Mouse (Mus musculus): ENCODE results near the gene Ctsl. TPM values are rescaled to one million over a fixed set of nuclear protein-coding genes. Genes with fewer than 3 reads are reported as not detected.

Ctsl gene
- polyA plus RNA-seq, 1 experiment from 2014 or later: 477 TPM

GRCm38 (mm10) chr13:64365326-64365725 lies 5.4 kb downstream of the Ctsl start:
- Histone ChIP-seq H3K9me3 (replicated peaks; ENCODE audit: control insufficient read depth, low read length) (no peaks in the 10 kb centered on the region), H3K4me3 (ENCODE audit: low read length) (no peak overlapping the region), H3K9ac (ENCODE audit: low read length) (no peak overlapping the region), H3K36me3 (ENCODE audit: control insufficient read depth, insufficient read depth) (peaks cover 45% of the 10 kb centered on the region), H3K4me2 (ENCODE audit: low read depth, low read length) (no peak overlapping the region), H3K4me1 (ENCODE audit: control insufficient read depth, insufficient read depth, low read length) (peaks cover 8% of the 10 kb centered on the region), H3K27me3 (ENCODE audit: control insufficient read depth, insufficient read depth, low read length) (no peaks in the 10 kb centered on the region), H3K27ac (ENCODE audit: low read length) (no peak overlapping the region)
- ATAC-seq (replicated peaks; ENCODE audit: extremely low read depth, insufficient read depth, low FRiP score): no peak

GRCm38 (mm10) chr13:64364258-64364657 lies 6.4 kb downstream of the Ctsl start:
- H3K9me3 ChIP-seq (replicated peaks; ENCODE audit: control insufficient read depth, low read length): no peaks in the 10 kb centered on the region
- peaks cover 8% of the 10 kb centered on the region for H3K4me1 ChIP-seq (ENCODE audit: control insufficient read depth, insufficient read depth, low read length)
- no peak overlapping the region for H3K9ac ChIP-seq (ENCODE audit: low read length)
- H3K4me3 ChIP-seq (ENCODE audit: low read length): no peak overlapping the region
- WGBS: 59% methylated on average over 2 of the region's 2 CpGs
- H3K27ac ChIP-seq (ENCODE audit: low read length): no peak overlapping the region
- H3K27me3 ChIP-seq (ENCODE audit: control insufficient read depth, insufficient read depth, low read length): no peaks in the 10 kb centered on the region
- H3K36me3 ChIP-seq (ENCODE audit: control insufficient read depth, insufficient read depth): peaks cover 45% of the 10 kb centered on the region
- ATAC-seq (replicated peaks; ENCODE audit: extremely low read depth, insufficient read depth, low FRiP score): 0 out of 2 replicates have a peak, but pooled peaks have one; percentile 34
- H3K4me2 ChIP-seq (ENCODE audit: low read depth, low read length): no peak overlapping the region

- Histone ChIP-seq H3K27me3 (ENCODE audit: control insufficient read depth, insufficient read depth, low read length) (no peaks in the 10 kb centered on the region), H3K36me3 (ENCODE audit: control insufficient read depth, insufficient read depth) (peaks cover 35% of the 10 kb centered on the region), H3K9ac (ENCODE audit: low read length) (no peak overlapping the region), H3K4me2 (ENCODE audit: low read depth, low read length) (no peak overlapping the region), H3K27ac (ENCODE audit: low read length) (no peak overlapping the region), H3K4me3 (ENCODE audit: low read length) (no peak overlapping the region), H3K9me3 (replicated peaks; ENCODE audit: control insufficient read depth, low read length) (no peaks in the 10 kb centered on the region), H3K4me1 (ENCODE audit: control insufficient read depth, insufficient read depth, low read length) (no peaks in the 10 kb centered on the region)
- ATAC-seq (replicated peaks; ENCODE audit: extremely low read depth, insufficient read depth, low FRiP score): no peak
- 81% methylated on average over 6 of the region's 6 CpGs for whole genome bisulfite sequencing
Measured at GRCm38 (mm10) chr13:64362139-64362538, 8.6 kb downstream of the Ctsl start.

- ATAC-seq (replicated peaks; ENCODE audit: extremely low read depth, insufficient read depth, low FRiP score): no peak
- no peaks in the 10 kb centered on the region for H3K27me3 ChIP-seq (ENCODE audit: control insufficient read depth, insufficient read depth, low read length)
- H3K4me2 ChIP-seq (ENCODE audit: low read depth, low read length): no peak overlapping the region
- WGBS: 87% methylated on average over 3 of the region's 3 CpGs
- no peak overlapping the region for H3K27ac ChIP-seq (ENCODE audit: low read length)
- no peaks in the 10 kb centered on the region for H3K4me1 ChIP-seq (ENCODE audit: control insufficient read depth, insufficient read depth, low read length)
- H3K9me3 ChIP-seq (replicated peaks; ENCODE audit: control insufficient read depth, low read length): no peaks in the 10 kb centered on the region
- no peak overlapping the region for H3K4me3 ChIP-seq (ENCODE audit: low read length)
- H3K9ac ChIP-seq (ENCODE audit: low read length): no peak overlapping the region
- H3K36me3 ChIP-seq (ENCODE audit: control insufficient read depth, insufficient read depth): peaks cover 24% of the 10 kb centered on the region
Measured at GRCm38 (mm10) chr13:64361020-64361419, 9.7 kb downstream of the Ctsl start.

DNA sequence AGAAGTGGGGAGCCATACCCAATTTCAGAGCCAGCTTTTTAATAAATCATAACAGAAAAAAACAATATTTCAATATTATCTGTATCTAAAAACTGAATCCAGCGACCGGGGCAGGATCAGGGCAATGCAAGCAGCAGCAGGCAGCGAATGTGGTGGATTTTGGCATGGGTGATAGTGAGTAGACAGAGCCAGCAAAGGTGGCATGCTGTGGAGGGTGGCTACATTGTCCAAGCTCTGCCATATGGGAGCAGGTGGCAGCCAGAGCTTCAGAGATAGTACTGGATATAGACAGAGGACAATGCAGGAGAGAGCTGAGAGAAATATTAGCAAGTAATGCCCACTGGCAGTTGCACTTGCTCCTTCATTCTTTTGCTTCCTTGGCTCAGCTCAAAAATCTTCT lies 11.0 kb downstream of the Ctsl start:
- Histone ChIP-seq H3K9me3 (replicated peaks; ENCODE audit: control insufficient read depth, low read length) (no peaks in the 10 kb centered on the region), H3K27ac (ENCODE audit: low read length) (no peak overlapping the region), H3K4me3 (ENCODE audit: low read length) (no peak overlapping the region), H3K9ac (ENCODE audit: low read length) (no peak overlapping the region), H3K36me3 (ENCODE audit: control insufficient read depth, insufficient read depth) (peaks cover 17% of the 10 kb centered on the region), H3K27me3 (ENCODE audit: control insufficient read depth, insufficient read depth, low read length) (no peaks in the 10 kb centered on the region), H3K4me1 (ENCODE audit: control insufficient read depth, insufficient read depth, low read length) (no peaks in the 10 kb centered on the region), H3K4me2 (ENCODE audit: low read depth, low read length) (no peak overlapping the region)
- no peak for ATAC-seq (replicated peaks; ENCODE audit: extremely low read depth, insufficient read depth, low FRiP score)
- WGBS: 83% methylated on average over 3 of the region's 3 CpGs

DNA sequence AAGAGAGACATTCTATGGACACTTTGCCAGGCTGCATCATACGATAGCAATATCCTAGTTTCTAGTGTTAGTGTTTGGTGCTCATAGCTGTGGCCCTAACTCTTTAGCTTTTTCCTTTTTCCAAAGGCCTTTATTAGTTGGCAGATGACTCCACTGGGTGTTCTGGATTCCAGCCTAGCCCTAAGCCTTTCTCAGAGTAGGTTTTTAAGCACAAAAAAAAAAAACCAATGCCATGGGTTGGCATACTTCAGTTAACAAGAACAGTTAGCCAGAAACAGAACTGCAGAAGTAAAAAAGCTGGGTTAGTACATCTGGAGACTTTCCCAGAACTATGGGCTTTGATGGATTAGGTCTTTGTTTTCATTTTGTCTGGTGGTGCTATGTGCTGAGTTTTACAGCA lies 12.2 kb downstream of the Ctsl start:
- Histone ChIP-seq H3K36me3 (ENCODE audit: control insufficient read depth, insufficient read depth) (peaks cover 8% of the 10 kb centered on the region), H3K9ac (ENCODE audit: low read length) (no peak overlapping the region), H3K4me3 (ENCODE audit: low read length) (no peak overlapping the region), H3K4me1 (ENCODE audit: control insufficient read depth, insufficient read depth, low read length) (no peaks in the 10 kb centered on the region), H3K27me3 (ENCODE audit: control insufficient read depth, insufficient read depth, low read length) (no peaks in the 10 kb centered on the region), H3K4me2 (ENCODE audit: low read depth, low read length) (no peak overlapping the region), H3K9me3 (replicated peaks; ENCODE audit: control insufficient read depth, low read length) (no peaks in the 10 kb centered on the region), H3K27ac (ENCODE audit: low read length) (no peak overlapping the region)
- WGBS: 74% methylated on average over 1 of the region's 1 CpGs
- ATAC-seq (replicated peaks; ENCODE audit: extremely low read depth, insufficient read depth, low FRiP score): no peak

- Histone ChIP-seq H3K4me1 (ENCODE audit: control insufficient read depth, insufficient read depth, low read length) (no peaks in the 10 kb centered on the region), H3K27ac (ENCODE audit: low read length) (no peak overlapping the region), H3K9ac (ENCODE audit: low read length) (no peak overlapping the region), H3K36me3 (ENCODE audit: control insufficient read depth, insufficient read depth) (peaks cover under 1% of the 10 kb centered on the region), H3K27me3 (ENCODE audit: control insufficient read depth, insufficient read depth, low read length) (no peaks in the 10 kb centered on the region), H3K9me3 (replicated peaks; ENCODE audit: control insufficient read depth, low read length) (no peaks in the 10 kb centered on the region), H3K4me3 (ENCODE audit: low read length) (no peak overlapping the region), H3K4me2 (ENCODE audit: low read depth, low read length) (no peak overlapping the region)
- 57% methylated on average over 5 of the region's 5 CpGs for WGBS
- no peak for ATAC-seq (replicated peaks; ENCODE audit: extremely low read depth, insufficient read depth, low FRiP score)
Measured at GRCm38 (mm10) chr13:64357389-64357788, 13.3 kb downstream of the Ctsl start.

DNA sequence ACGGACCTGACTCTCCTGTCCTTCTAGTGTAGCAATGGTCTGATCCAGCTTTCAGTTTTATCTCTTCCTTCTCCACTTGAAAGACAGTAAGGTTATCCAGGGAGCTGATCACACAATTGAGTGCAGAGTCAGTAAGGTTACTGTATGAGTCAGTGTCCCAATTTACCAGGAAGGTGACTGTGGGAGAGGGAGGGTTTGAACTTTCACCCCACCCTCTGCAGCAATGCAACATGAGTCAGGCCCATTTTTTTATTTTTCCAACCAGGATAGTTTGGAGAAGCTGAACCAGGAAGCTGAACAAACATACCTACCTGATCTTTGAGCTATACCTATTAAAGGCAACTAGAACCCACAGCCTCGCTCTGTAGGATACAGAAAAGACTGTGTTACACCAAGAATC lies 21.2 kb downstream of the Ctsl start:
- no peak overlapping the region for H3K27ac ChIP-seq (ENCODE audit: low read length)
- H3K4me2 ChIP-seq (ENCODE audit: low read depth, low read length): no peak overlapping the region
- H3K4me1 ChIP-seq (ENCODE audit: control insufficient read depth, insufficient read depth, low read length): no peaks in the 10 kb centered on the region
- H3K9ac ChIP-seq (ENCODE audit: low read length): no peak overlapping the region
- ATAC-seq (replicated peaks; ENCODE audit: extremely low read depth, insufficient read depth, low FRiP score): no peak
- H3K4me3 ChIP-seq (ENCODE audit: low read length): no peak overlapping the region
- no peaks in the 10 kb centered on the region for H3K9me3 ChIP-seq (replicated peaks; ENCODE audit: control insufficient read depth, low read length)
- no peaks in the 10 kb centered on the region for H3K27me3 ChIP-seq (ENCODE audit: control insufficient read depth, insufficient read depth, low read length)
- WGBS: 69% methylated on average over 2 of the region's 2 CpGs
- no peaks in the 10 kb centered on the region for H3K36me3 ChIP-seq (ENCODE audit: control insufficient read depth, insufficient read depth)

- ATAC-seq (replicated peaks; ENCODE audit: extremely low read depth, insufficient read depth, low FRiP score): peak; percentile 83
- H3K4me3 ChIP-seq (ENCODE audit: low read length): peak overlapping the region; percentile 71
- no peaks in the 10 kb centered on the region for H3K36me3 ChIP-seq (ENCODE audit: control insufficient read depth, insufficient read depth)
- peak overlapping the region; percentile 40; the same call in 1 of the 2 replicates for H3K27ac ChIP-seq (ENCODE audit: low read length)
- peak overlapping the region; percentile 72 for H3K4me2 ChIP-seq (ENCODE audit: low read depth, low read length)
- H3K27me3 ChIP-seq (ENCODE audit: control insufficient read depth, insufficient read depth, low read length): no peaks in the 10 kb centered on the region
- no peaks in the 10 kb centered on the region for H3K4me1 ChIP-seq (ENCODE audit: control insufficient read depth, insufficient read depth, low read length)
- peak overlapping the region; percentile 71 for H3K9ac ChIP-seq (ENCODE audit: low read length)
- H3K9me3 ChIP-seq (replicated peaks; ENCODE audit: control insufficient read depth, low read length): no peaks in the 10 kb centered on the region
- 2% methylated on average over 9 of the region's 9 CpGs for WGBS
Measured at GRCm38 (mm10) chr13:64344082-64344501, 26.6 kb downstream of the Ctsl start.

Data from heart, embryonic 16.5 days (tissue).